In genomic region chr4:137517989-137518691, GRCm38 (mm10) we compare ENCODE assay signal across 22 mouse cellular contexts. TPM values are rescaled to one million over a fixed set of nuclear protein-coding genes. Genes with fewer than 3 reads are reported as not detected.
DNase-seq lines count a peak whose midpoint lies in the region; ATAC-seq and TF ChIP-seq lines count a peak whose summit lies in the region.
"Had no signal": no experiment of that assay in that cellular context is flagged by ENCODE, and none has a peak within 500 bp of the region (broad histone marks: within the 10 kb centered on the region; RNA-seq: fewer than 3 reads in every experiment).

No protein-coding gene starts in this region.

- peaks cover 98% of the 10 kb centered on the region for H3K36me3 ChIP-seq in kidney, embryonic 15.5 days
- H3K36me3 ChIP-seq in midbrain, postnatal 0 days (ENCODE audit: insufficient read depth, low read length): no peaks in the 10 kb centered on the region
- H3K36me3 ChIP-seq in midbrain, embryonic 14.5 days (ENCODE audit: control insufficient read depth, insufficient read depth, low read length): 0 out of 2 replicates have a peak, but pooled peaks cover 5% of the 10 kb centered on the region
- H3K36me3 ChIP-seq in splenic B cell, adult 2 months (ENCODE audit: control insufficient read depth, insufficient read depth, low read length, poor library complexity, severe bottlenecking): no peaks in the 10 kb centered on the region
- H3K36me3 ChIP-seq: hindbrain, embryonic 15.5 days; neural tube, embryonic 15.5 days had no signal

- TF ChIP-seq CTCF in midbrain, postnatal 0 days (IDR thresholded peaks at IDR 0.05): peak; percentile 26

- no peaks in the 10 kb centered on the region for H3K4me1 ChIP-seq in kidney, embryonic 15.5 days
- no peaks in the 10 kb centered on the region for H3K4me1 ChIP-seq in midbrain, postnatal 0 days (ENCODE audit: insufficient read depth, low read length)
- H3K4me1 ChIP-seq in midbrain, embryonic 14.5 days (ENCODE audit: control insufficient read depth, insufficient read depth, low read length): no peaks in the 10 kb centered on the region
- H3K4me1 ChIP-seq: heart, embryonic 15.5 days; hindbrain, embryonic 15.5 days; limb, embryonic 10.5 days; neural tube, embryonic 15.5 days had no signal

- no peak overlapping the region for H3K4me3 ChIP-seq in kidney, embryonic 15.5 days (replicated peaks)
- no peak overlapping the region for H3K4me3 ChIP-seq in midbrain, postnatal 0 days (ENCODE audit: low read depth, low read length)
- H3K4me3 ChIP-seq in midbrain, embryonic 14.5 days (replicated peaks; ENCODE audit: low read depth, low read length): no peak overlapping the region
- H3K4me3 ChIP-seq: heart, embryonic 15.5 days; hindbrain, embryonic 15.5 days; limb, embryonic 10.5 days; neural tube, embryonic 15.5 days had no signal

- no peaks in the 10 kb centered on the region for H3K9me3 ChIP-seq in kidney, embryonic 15.5 days (replicated peaks)
- no peaks in the 10 kb centered on the region for H3K9me3 ChIP-seq in midbrain, postnatal 0 days (ENCODE audit: low read length)
- no peaks in the 10 kb centered on the region for H3K9me3 ChIP-seq in midbrain, embryonic 14.5 days (ENCODE audit: control insufficient read depth, low read length)
- H3K9me3 ChIP-seq: heart, embryonic 15.5 days; hindbrain, embryonic 15.5 days; limb, embryonic 10.5 days; neural tube, embryonic 15.5 days had no signal

- ATAC-seq in kidney, embryonic 15.5 days (replicated peaks; ENCODE audit: low FRiP score): no peak
- ATAC-seq in midbrain, postnatal 0 days (ENCODE audit: low FRiP score): no peak
- no peak for ATAC-seq in midbrain, embryonic 14.5 days (ENCODE audit: low FRiP score, low TSS enrichment)
- ATAC-seq in megakaryocyte progenitor cell, adult 5-6 weeks (replicated peaks; ENCODE audit: poor library complexity): no peak
- ATAC-seq: Patski had no signal

- whole genome bisulfite sequencing in kidney, embryonic 15.5 days: 82% methylated on average over 36 of the region's 36 CpGs
- 91% methylated on average over 34 of the region's 36 CpGs for WGBS in midbrain, postnatal 0 days
- WGBS in midbrain, embryonic 14.5 days: 85% methylated on average over 36 of the region's 36 CpGs

- H3K27me3 ChIP-seq in kidney, embryonic 15.5 days: no peaks in the 10 kb centered on the region
- H3K27me3 ChIP-seq in midbrain, postnatal 0 days (ENCODE audit: insufficient read depth, low read length): no peaks in the 10 kb centered on the region
- H3K27me3 ChIP-seq in midbrain, embryonic 14.5 days (ENCODE audit: control insufficient read depth, insufficient read depth, low read length): no peaks in the 10 kb centered on the region
- no peaks in the 10 kb centered on the region for H3K27me3 ChIP-seq in splenic B cell, adult 2 months (ENCODE audit: control insufficient read depth, insufficient read depth, low read length, poor library complexity, severe bottlenecking)
- H3K27me3 ChIP-seq: heart, embryonic 15.5 days; hindbrain, embryonic 15.5 days; neural tube, embryonic 15.5 days; Patski had no signal

- no peak overlapping the region for H3K4me2 ChIP-seq in kidney, embryonic 15.5 days
- H3K4me2 ChIP-seq in midbrain, postnatal 0 days (ENCODE audit: low read depth, low read length, poor library complexity, severe bottlenecking): no peak overlapping the region
- H3K4me2 ChIP-seq in midbrain, embryonic 14.5 days (ENCODE audit: low read length): no peak overlapping the region
- H3K4me2 ChIP-seq: heart, embryonic 15.5 days; hindbrain, embryonic 15.5 days; neural tube, embryonic 15.5 days had no signal

- H3K9ac ChIP-seq in kidney, embryonic 15.5 days: no peak overlapping the region
- H3K9ac ChIP-seq in midbrain, postnatal 0 days (replicated peaks; ENCODE audit: low read length, poor library complexity, severe bottlenecking): no peak overlapping the region
- no peak overlapping the region for H3K9ac ChIP-seq in midbrain, embryonic 14.5 days (replicated peaks; ENCODE audit: low read length)
- H3K9ac ChIP-seq: heart, embryonic 15.5 days; hindbrain, embryonic 15.5 days; neural tube, embryonic 15.5 days had no signal

- DNase-seq in kidney, adult 9 months: no peak
- DNase-seq in midbrain, postnatal 0 days (ENCODE audit: low spot score): no peak
- DNase-seq in midbrain, embryonic 14.5 days: no peak
- peak; percentile 68 for DNase-seq in ES-CJ7 (ENCODE audit: low read depth, low spot score)
- DNase-seq in splenic B cell, adult 2 months (ENCODE audit: low read depth, low spot score): peak; percentile 28
- DNase-seq: adrenal gland, adult 2 months; right cerebral cortex, adult 18-20 months had no signal

- H3K27ac ChIP-seq in kidney, embryonic 15.5 days: 0 out of 2 replicates have a peak overlapping the region, but pooled peaks have one; percentile 22
- H3K27ac ChIP-seq in midbrain, postnatal 0 days (ENCODE audit: low read depth, low read length): no peak overlapping the region
- H3K27ac ChIP-seq in midbrain, embryonic 14.5 days (replicated peaks; ENCODE audit: low read depth, low read length): no peak overlapping the region
- H3K27ac ChIP-seq: heart, embryonic 15.5 days; hindbrain, embryonic 15.5 days; limb, embryonic 10.5 days; neural tube, embryonic 15.5 days had no signal

RNA-seq across cellular contexts. Expression of gene Hspg2, which starts 49.6 kb away (rescaled TPM):
- polyA plus RNA-seq in kidney, embryonic 15.5 days (2015; fragmentation: Nextera tagmentation; extraction: Ambion mirVana): 34.2 and 35.7 TPM in 2 replicates
- total RNA-seq in midbrain, postnatal 0 days (2014; rRNA removed): 26.1 and 30.5 TPM in 2 replicates
- 1.4 and 2.2 TPM in 2 replicates for polyA plus RNA-seq in midbrain, postnatal 0 days (2015; fragmentation: Nextera tagmentation; extraction: Ambion mirVana)
- polyA plus RNA-seq in midbrain, embryonic 14.5 days (2014; fragmentation: Nextera tagmentation; extraction: Ambion mirVana): 2.0 and 7.6 TPM in 2 replicates
- 0.37 TPM in 1 of 2 replicates, not detected in the other for total RNA-seq in megakaryocyte progenitor cell, adult 5-6 weeks (2015)
- not detected in 2 replicates for total RNA-seq in megakaryocyte progenitor cell, adult 5-6 weeks (2017)
- total RNA-seq: megakaryocyte-erythroid progenitor cell, adult 5-6 weeks had no signal

RNA-seq across cellular contexts. Expression of gene Ldlrad2, which starts 56.2 kb away (rescaled TPM):
- not detected in 2 replicates for polyA plus RNA-seq in kidney, embryonic 15.5 days (2015; fragmentation: Nextera tagmentation; extraction: Ambion mirVana)
- total RNA-seq in midbrain, postnatal 0 days (2014; rRNA removed): not detected in 2 replicates
- 0.70 TPM in 1 of 2 replicates, not detected in the other for polyA plus RNA-seq in midbrain, postnatal 0 days (2015; fragmentation: Nextera tagmentation; extraction: Ambion mirVana)
- not detected in 2 replicates for polyA plus RNA-seq in midbrain, embryonic 14.5 days (2014; fragmentation: Nextera tagmentation; extraction: Ambion mirVana)
- not detected in 2 replicates for total RNA-seq in megakaryocyte progenitor cell, adult 5-6 weeks (2015)
- not detected in 2 replicates for total RNA-seq in megakaryocyte progenitor cell, adult 5-6 weeks (2017)
- total RNA-seq: adrenal gland, adult 2 months; layer of hippocampus, postnatal 25 days; megakaryocyte-erythroid progenitor cell, adult 5-6 weeks had no signal
- polyA plus RNA-seq: cerebellum, adult 2 months; cortical plate, adult 2 months; gonadal fat pad, adult 2 months; kidney, embryonic 16.5 days; limb, embryonic 10.5 days; liver, embryonic 16.5 days; neural tube, embryonic 15.5 days; Patski; spleen, adult 2 months had no signal

Comparison
In these comparisons a context has a peak if more than half of its experiments do, and no peak if none do; other contexts are left out.
1. DNase-seq: peak in ES-CJ7 (single experiment) and splenic B cell, adult 2 months (single experiment); none in kidney, adult 9 months (single experiment), midbrain, postnatal 0 days (single experiment) and midbrain, embryonic 14.5 days (single experiment).